Mouse (Mus musculus) heart, postnatal 10 days (tissue): ENCODE data around the gene Rgs5. TPM values are rescaled to one million over a fixed set of nuclear protein-coding genes. Genes with fewer than 3 reads are reported as not detected.
A peak's percentile ranks its signal among the peaks of the same experiment; 100 is the strongest.

Source experiments
- DNase-seq, 2 experiments: peaks; one replicate each; pipeline ENCODE4 v3.0.0; 2021
- intact Hi-C: fragments of 180-260 bp; cut with DNase I; formaldehyde crosslinking; loops from one replicate; pipeline ENCODE4 v1.15.1; 2025
- total RNA-seq, 2 experiments: library from RNA; stranded (reverse); gene quantifications; 2 replicates each; pipeline ENCODE4 v1.2.3; 2021

The Rgs5 gene
- total RNA-seq, 2 experiments from 2014 or later = 381 to 439 TPM

DNA sequence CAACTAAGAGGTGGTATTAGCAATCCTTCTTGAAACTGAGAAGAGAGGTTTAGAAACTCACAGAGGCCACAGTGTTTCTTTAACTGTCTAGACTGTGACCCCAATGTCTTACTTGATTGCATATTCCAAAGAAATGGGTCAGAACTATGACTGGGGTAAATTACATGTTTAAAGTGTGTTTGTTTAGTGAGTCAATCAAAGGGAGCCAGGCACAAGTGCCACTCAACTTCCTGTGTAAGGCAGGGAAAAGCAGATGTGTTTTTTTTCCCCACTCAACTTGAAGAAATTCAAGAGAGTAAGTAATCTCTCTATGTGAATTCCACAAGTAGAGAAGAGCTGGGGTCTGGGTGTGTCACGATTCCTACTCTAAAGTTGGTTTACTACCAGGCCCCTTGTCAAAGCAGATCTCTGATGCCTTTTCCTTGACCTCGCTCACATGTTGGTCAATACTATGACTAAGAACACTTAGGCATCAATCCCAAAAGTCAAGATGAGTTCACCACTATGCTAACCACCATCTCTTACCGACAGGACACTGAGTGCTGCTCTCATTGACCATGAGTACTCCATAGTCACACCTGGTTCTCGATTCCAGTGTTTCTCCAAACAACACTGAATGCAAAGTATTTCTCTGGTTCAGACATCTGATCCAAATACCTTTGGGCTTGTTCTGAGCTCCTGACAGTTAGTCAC lies 49.2 kb downstream of the Rgs5 start:
- DNase-seq = no peak
- intact Hi-C loops = no loop called here

DNA sequence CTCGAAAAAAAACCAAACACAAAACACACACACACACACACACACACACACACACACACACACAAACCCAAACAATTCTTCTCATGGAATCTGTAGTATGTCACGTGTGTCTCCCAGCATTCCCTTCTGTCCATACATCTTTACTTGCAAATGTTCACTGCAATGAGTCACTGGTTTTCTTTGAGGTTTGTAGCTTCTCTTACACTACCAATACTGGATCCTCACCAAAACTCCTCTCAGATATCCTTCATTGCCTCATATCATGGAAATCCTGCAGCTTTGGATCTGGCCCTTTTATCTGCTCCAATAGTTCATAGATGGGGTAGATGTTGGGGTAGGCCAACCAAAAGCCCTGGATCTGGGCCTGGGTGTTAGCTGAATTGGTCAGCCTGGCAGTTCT lies 66.5 kb downstream of the Rgs5 start:
- intact Hi-C loops = no loop called here
- DNase-seq = no peak

DNA sequence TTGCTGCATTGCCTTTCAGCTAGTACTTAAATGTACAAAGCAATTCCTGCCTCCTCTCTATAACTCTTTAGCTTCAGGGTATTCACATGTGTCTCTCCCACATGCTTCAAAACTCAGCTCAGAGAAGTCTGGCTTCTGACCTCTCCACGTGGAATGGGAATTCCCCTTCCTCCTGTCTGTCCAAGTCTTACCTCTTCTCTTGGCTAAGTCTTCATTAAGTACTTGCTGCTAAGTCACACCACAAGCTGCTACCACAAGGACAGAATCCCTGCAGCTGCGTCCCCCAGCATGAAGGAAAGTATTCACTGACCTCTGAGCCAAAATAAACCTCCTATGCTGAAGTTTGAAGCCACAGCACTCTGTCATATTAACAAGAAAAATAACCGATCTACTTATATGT lies 71.0 kb downstream of the Rgs5 start:
- intact Hi-C loops = no loop called here
- no peak for DNase-seq

GRCm38 (mm10) chr1:169730599-169731100 lies 75.3 kb downstream of the Rgs5 start:
- DNase-seq = no peak
- intact Hi-C loops = no loop called here

- intact Hi-C loops = no loop called here
- DNase-seq = no peak
Measured at GRCm38 (mm10) chr1:169736139-169736538, 80.8 kb downstream of the Rgs5 start.

DNA sequence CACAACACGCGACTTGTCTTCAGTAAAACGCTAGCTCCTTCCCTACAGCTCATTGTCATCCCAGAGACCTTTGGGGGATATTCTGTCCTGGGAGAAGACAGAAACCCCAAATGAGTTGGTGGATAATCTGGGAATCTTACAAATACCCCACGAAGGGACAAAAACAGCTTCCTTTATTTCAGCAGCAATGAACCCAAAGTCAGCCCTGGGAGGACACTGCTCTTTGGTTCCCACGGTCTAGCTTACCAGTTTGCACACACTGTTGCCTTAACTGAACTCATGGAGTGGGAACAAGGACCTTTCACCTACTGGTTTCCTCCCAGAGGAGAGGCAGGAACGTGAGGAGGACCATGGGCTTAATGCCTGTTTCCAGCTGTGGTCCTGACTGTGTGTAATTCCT lies 81.9 kb downstream of the Rgs5 start:
- DNase-seq = peak; percentile 35 to 37
- intact Hi-C loops = no loop called here

- intact Hi-C loops = no loop called here
- DNase-seq = no peak
Measured at GRCm38 (mm10) chr1:169741147-169741546, 85.8 kb downstream of the Rgs5 start.

Other genes with a start within 250 kb of the Rgs5 start
- 10 to 100 TPM; 11.0 to 12.2 TPM for gene Nuf2, start 124.0 kb upstream of the Rgs5 start, total RNA-seq
- 10 to 100 TPM; 13.4 to 19.0 TPM for gene Rgs4, start 92.1 kb downstream of the Rgs5 start, total RNA-seq